Mouse (Mus musculus) hindbrain, embryonic 15.5 days (tissue): ENCODE results near the gene Fbxl14. TPM values are rescaled to one million over a fixed set of nuclear protein-coding genes. Genes with fewer than 3 reads are reported as not detected.
A peak's percentile ranks its signal among the peaks of the same experiment; 100 is the strongest.
"Not testable (repeated sequence)": the region's sequence is repeated elsewhere in the genome, so short reads cannot be mapped to it uniquely, and the experiment has no call there.

ENCODE experiments used
- ATAC-seq: fragments of 200-750 bp; cut with Nextera tagmentation; 2 replicates; pipeline ENCODE4 v1.8.0; 2017; ENCODE audit warnings: low read depth, moderate number of reproducible peaks, moderate TSS enrichment; ENCODE audit not compliant: low FRiP score
- H3K27ac ChIP-seq: fragments of 300-500 bp; sonication (generic); replicated peaks from 2 replicates; pipeline ENCODE4 v1.5.1; 2015; ENCODE audit warnings: mild to moderate bottlenecking, inconsistent platforms
- H3K27me3 ChIP-seq: fragments of 300-500 bp; sonication (generic); 2 replicates; pipeline ENCODE4 v1.6.1; 2015; ENCODE audit warnings: control low read depth, inconsistent platforms
- H3K36me3 ChIP-seq: fragments of 300-500 bp; sonication (generic); 2 replicates; pipeline ENCODE4 v1.6.1; 2015; ENCODE audit warnings: control low read depth, inconsistent platforms
- H3K4me1 ChIP-seq: fragments of 300-500 bp; sonication (generic); replicated peaks from 2 replicates; pipeline ENCODE4 v1.6.1; 2015; ENCODE audit warnings: control low read depth, inconsistent platforms
- H3K4me2 ChIP-seq: fragments of 300-500 bp; sonication (generic); 2 replicates; pipeline ENCODE4 v1.6.1; 2015; ENCODE audit warnings: moderate library complexity, mild to moderate bottlenecking, inconsistent platforms
- H3K4me3 ChIP-seq: fragments of 300-500 bp; sonication (generic); 2 replicates; pipeline ENCODE4 v1.5.1; 2015; ENCODE audit warnings: mild to moderate bottlenecking, inconsistent platforms
- H3K9ac ChIP-seq: fragments of 300-500 bp; sonication (generic); 2 replicates; pipeline ENCODE4 v1.6.1; 2015; ENCODE audit warnings: inconsistent platforms
- H3K9me3 ChIP-seq: fragments of 300-500 bp; sonication (generic); 2 replicates; pipeline ENCODE4 v1.6.1; 2016; ENCODE audit warnings: control low read depth, inconsistent platforms
- WGBS: fragments of 180-500 bp; shearing (Covaris S2); methylation state at CpG from one replicate; pipeline ENCODE4 v1.1.7; 2015; 5-methylcytosine and 5-hydroxymethylcytosine counted together
- polyA plus RNA-seq: library from polyadenylated mRNA; unstranded; fragments of >200 nt; fragmentation: Nextera tagmentation; extraction: Ambion mirVana; gene quantifications from 2 replicates; pipeline ENCODE4 v1.2.1, GENCODE M21; 2015

Gene Fbxl14
- polyA plus RNA-seq: 2.3 and 2.4 TPM in 2 replicates

GRCm38 (mm10) chr6:119479343-119479875 is at the start of gene Fbxl14:
Fbxl14 (plus strand) TSS chr6:119479668.
- H3K9me3 ChIP-seq: no peaks in the 10 kb centered on the region
- peaks cover 40% of the 10 kb centered on the region for H3K4me1 ChIP-seq
- 0 out of 2 replicates have a peak, but pooled peaks cover 3% of the 10 kb centered on the region for H3K36me3 ChIP-seq
- H3K4me2 ChIP-seq: peak within 1 kb of the TSS; percentile 99
- ATAC-seq: peak; percentile 91
- H3K27ac ChIP-seq: peak within 1 kb of the TSS; percentile 97
- peak within 1 kb of the TSS; percentile 66 for H3K9ac ChIP-seq
- H3K4me3 ChIP-seq: peak within 1 kb of the TSS; percentile 76
- no peaks in the 10 kb centered on the region for H3K27me3 ChIP-seq
- WGBS: under 1% methylated on average over 47 of the region's 101 CpGs

DNA sequence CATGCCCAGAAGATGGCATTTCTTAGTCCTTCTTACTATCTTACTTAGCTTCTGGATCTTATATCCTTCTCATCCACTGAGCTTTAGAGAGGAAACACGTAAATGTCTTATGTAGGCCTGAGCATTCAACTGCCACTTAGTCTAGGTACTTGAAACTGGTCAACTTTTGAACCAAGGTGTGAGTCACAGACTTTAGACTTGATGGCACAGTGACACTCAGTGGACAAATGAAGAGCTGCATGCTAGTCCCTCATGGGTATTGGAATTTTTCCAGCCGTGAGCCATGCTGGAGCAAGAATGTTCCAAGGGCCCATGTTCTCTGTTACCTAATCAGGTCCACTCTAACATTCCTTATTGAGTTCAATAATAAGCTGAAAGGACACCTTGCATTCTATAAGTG is 49.0 kb upstream of the Fbxl14 start:
- no peak overlapping the region for H3K27ac ChIP-seq
- no peak overlapping the region for H3K9ac ChIP-seq
- WGBS: 48% methylated on average over 2 of the region's 2 CpGs
- no peaks in the 10 kb centered on the region for H3K27me3 ChIP-seq
- no peak overlapping the region for H3K4me2 ChIP-seq
- no peaks in the 10 kb centered on the region for H3K4me1 ChIP-seq
- ATAC-seq: no peak
- H3K36me3 ChIP-seq: no peaks in the 10 kb centered on the region
- no peaks in the 10 kb centered on the region for H3K9me3 ChIP-seq
- H3K4me3 ChIP-seq: no peak overlapping the region

- H3K9ac ChIP-seq: no peak overlapping the region
- no peaks in the 10 kb centered on the region for H3K9me3 ChIP-seq
- no peak overlapping the region for H3K4me2 ChIP-seq
- no peak overlapping the region for H3K4me3 ChIP-seq
- H3K27me3 ChIP-seq: no peaks in the 10 kb centered on the region
- no peak overlapping the region for H3K27ac ChIP-seq
- no peaks in the 10 kb centered on the region for H3K4me1 ChIP-seq
- ATAC-seq: no peak
- WGBS: 89% methylated on average over 6 of the region's 6 CpGs
- no peaks in the 10 kb centered on the region for H3K36me3 ChIP-seq
Observed at GRCm38 (mm10) chr6:119431751-119432324, 47.6 kb upstream of the Fbxl14 start.

DNA sequence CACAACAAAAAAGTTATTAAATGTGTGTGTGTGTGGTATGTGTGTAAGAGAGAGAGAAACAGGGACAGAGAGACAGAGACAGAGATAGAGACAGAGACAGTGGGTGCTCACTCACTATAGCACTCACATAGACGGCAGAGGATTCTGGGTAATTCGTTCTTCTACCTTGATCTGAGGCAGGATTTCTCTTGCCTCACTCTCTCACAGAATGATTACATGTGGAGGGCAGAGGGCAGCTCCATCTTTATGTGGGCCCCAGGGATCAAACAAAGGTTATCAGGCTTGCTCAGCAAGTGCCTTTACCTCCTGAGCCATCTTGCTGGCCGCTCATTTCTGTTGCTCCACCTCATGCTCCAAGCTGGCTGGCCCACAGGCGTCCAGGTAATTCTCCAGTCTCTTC is 45.1 kb upstream of the Fbxl14 start:
- H3K4me2 ChIP-seq: no peak overlapping the region
- H3K4me3 ChIP-seq: no peak overlapping the region
- H3K4me1 ChIP-seq: peaks cover 6% of the 10 kb centered on the region; the same call in 1 of the 2 replicates
- H3K27me3 ChIP-seq: no peaks in the 10 kb centered on the region
- H3K27ac ChIP-seq: no peak overlapping the region
- H3K9me3 ChIP-seq: no peaks in the 10 kb centered on the region
- no peaks in the 10 kb centered on the region for H3K36me3 ChIP-seq
- no peak for ATAC-seq
- H3K9ac ChIP-seq: no peak overlapping the region
- WGBS: 89% methylated on average over 4 of the region's 4 CpGs

GRCm38 (mm10) chr6:119437894-119438761 is 41.3 kb upstream of the Fbxl14 start:
- Histone ChIP-seq H3K27me3 (no peaks in the 10 kb centered on the region), H3K36me3 (no peaks in the 10 kb centered on the region), H3K9ac (no peak overlapping the region), H3K9me3 (no peaks in the 10 kb centered on the region), H3K4me2 (no peak overlapping the region), H3K27ac (no peak overlapping the region), H3K4me3 (no peak overlapping the region), H3K4me1 (peaks cover 6% of the 10 kb centered on the region; the same call in 1 of the 2 replicates)
- 33% methylated on average over 8 of the region's 8 CpGs for WGBS
- ATAC-seq: peak; percentile 63; the same call in 1 of the 2 replicates

GRCm38 (mm10) chr6:119442729-119443128 is 36.7 kb upstream of the Fbxl14 start:
- not testable (repeated sequence) for H3K9ac ChIP-seq, H3K27me3 ChIP-seq, H3K36me3 ChIP-seq, ATAC-seq, H3K9me3 ChIP-seq, H3K4me3 ChIP-seq, H3K4me2 ChIP-seq, H3K27ac ChIP-seq
- peaks cover 14% of the 10 kb centered on the region for H3K4me1 ChIP-seq
- WGBS: 85% methylated on average over 5 of the region's 5 CpGs

DNA sequence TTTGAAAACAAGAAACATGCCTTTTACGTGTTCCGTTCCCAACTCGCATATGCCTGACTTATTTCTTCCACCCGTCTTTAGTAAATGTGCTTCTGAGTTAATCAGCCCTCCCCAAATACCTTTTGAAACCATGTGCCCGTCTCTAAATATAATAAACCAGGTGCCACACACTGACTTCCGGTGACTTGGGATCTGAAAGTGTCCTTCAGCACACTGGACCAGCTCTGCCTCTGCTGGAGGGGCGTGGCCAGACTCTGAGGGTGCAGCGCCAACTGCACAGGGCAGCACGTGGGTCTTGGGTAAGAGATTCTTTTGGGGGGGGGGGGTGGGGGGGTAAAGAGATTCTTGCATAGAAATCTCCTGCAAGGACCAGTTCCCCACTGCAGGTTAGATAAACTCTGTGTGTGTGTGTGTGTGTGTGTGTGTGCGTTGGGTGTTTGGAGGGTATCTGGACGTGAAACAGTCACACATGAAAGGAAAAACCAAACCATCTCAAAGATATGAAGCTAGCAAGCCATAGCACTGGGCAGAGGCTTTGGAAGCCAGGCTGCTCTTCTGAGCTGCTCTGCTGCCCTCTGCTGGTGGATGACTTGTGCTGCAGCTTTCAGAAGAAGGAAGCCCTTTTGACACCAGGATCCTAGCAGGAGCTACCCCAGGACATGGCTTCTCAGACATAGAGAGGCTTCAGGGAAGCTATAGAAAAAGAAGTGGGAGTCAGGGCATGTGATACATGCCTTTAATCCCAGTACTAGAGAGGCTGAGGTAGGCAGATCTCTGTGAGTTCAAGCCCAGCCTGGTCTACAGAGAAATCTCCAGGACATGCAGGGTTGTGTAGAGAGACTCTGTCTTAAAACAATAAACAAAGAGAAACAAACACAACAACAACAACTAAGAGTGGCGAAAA is 35.5 kb upstream of the Fbxl14 start:
- peak overlapping the region; percentile 37 for H3K4me2 ChIP-seq
- WGBS: 44% methylated on average over 12 of the region's 12 CpGs

DNA sequence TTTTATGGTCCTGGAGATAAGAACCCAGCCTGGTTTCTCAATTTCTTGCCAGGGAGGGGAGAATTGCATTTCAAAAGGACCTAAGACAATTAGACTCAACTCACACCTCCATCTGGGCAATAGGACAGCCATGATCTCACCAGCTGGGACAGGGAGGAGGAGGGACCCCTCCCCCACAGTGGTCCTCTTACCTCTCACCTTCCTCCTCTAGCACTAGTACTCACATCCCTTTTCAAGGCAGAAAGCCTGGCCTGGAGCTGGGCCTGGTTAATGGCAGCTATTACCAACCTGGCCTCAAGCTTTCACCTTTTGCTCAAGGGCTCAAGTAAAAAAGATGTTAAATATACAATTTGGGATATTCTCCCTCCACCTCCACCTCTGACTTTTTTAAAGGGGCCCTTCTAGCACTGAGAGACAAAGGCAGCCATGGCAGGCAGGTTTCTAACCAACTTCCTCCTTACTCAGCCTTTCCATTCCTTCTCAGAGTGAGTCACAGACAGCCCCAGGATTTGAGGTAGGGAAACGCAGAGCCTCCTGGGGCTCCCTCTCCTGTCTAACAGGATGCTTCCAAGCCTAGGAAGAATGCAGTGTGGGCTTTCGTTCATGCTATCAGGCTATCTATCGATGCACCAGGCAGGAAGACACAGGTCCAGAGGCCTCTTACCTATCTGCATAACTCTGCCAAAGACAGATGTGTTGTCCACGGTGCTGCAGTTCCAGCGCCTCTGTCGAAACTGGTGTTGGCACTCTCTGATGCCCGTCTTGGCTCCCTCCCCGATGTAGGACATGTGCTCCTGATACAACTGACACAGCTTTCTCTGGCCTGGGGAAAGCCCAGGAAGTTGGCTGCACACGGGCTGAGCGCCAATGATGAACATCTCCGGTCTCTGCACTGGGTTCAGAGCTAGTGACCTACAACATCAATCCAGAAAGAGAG is 33.5 kb upstream of the Fbxl14 start:
- H3K27me3 ChIP-seq: no peaks in the 10 kb centered on the region
- H3K27ac ChIP-seq: no peak overlapping the region
- H3K9ac ChIP-seq: no peak overlapping the region
- H3K4me2 ChIP-seq: no peak overlapping the region
- H3K4me3 ChIP-seq: no peak overlapping the region
- 80% methylated on average over 11 of the region's 11 CpGs for WGBS
- H3K4me1 ChIP-seq: peaks cover 29% of the 10 kb centered on the region
- no peaks in the 10 kb centered on the region for H3K36me3 ChIP-seq
- no peaks in the 10 kb centered on the region for H3K9me3 ChIP-seq
- ATAC-seq: no peak

More for the DNA sequence above, 35.5 kb upstream of the Fbxl14 start:
- ATAC-seq: peak; percentile 77
- Histone ChIP-seq H3K9me3 (no peaks in the 10 kb centered on the region), H3K9ac (no peak overlapping the region), H3K27me3 (no peaks in the 10 kb centered on the region), H3K4me3 (no peak overlapping the region), H3K4me1 (peaks cover 17% of the 10 kb centered on the region), H3K36me3 (no peaks in the 10 kb centered on the region), H3K27ac (no peak overlapping the region)

DNA sequence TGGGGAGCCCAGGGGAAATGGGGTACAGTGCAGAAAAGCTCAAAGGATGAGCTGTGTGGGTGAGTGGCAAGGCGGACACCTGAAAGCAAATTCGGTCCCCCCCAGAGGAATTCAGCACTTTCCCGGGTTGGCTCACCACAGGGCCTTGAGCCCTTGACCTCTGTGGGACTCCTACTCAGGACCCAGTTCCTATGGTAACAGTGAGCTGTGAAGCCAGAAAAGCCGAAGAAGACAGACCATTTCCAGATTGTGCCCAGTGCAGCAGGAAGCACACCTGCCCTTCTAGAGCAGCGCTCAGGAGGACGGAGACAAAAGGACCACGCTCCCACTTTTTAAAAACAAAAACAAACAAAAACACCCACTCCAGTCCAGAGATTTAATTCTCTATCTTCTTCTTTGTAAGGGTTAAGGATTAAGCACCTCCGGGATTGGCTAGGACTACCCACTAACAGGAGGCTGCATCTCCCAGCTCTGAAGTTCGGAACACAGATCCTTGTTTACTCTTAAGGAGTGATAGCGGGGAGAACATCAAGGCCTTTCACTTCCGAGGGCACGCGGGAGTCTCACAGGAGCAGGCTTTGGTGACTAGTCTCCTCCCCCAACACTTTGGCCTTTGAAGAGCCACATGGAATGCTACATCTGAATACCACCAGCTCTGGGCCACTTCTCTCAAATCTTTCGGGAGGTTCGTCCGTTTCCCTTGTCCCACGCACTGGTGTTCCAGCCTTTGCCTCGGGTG is 31.0 kb upstream of the Fbxl14 start:
- Histone ChIP-seq H3K9ac (no peak overlapping the region), H3K27ac (no peak overlapping the region), H3K27me3 (no peaks in the 10 kb centered on the region), H3K4me3 (peak overlapping the region; percentile 27), H3K36me3 (no peaks in the 10 kb centered on the region), H3K4me1 (peaks cover 49% of the 10 kb centered on the region), H3K9me3 (no peaks in the 10 kb centered on the region), H3K4me2 (peak overlapping the region; percentile 57)
- 7% methylated on average over 18 of the region's 18 CpGs for WGBS
- ATAC-seq: no peak

GRCm38 (mm10) chr6:119449060-119449499 is 30.4 kb upstream of the Fbxl14 start:
- ATAC-seq: no peak
- H3K27ac ChIP-seq: no peak overlapping the region
- no peak overlapping the region for H3K9ac ChIP-seq
- H3K9me3 ChIP-seq: no peaks in the 10 kb centered on the region
- 4% methylated on average over 23 of the region's 23 CpGs for WGBS
- no peaks in the 10 kb centered on the region for H3K36me3 ChIP-seq
- peak overlapping the region; percentile 57 for H3K4me2 ChIP-seq
- H3K4me3 ChIP-seq: peak overlapping the region; percentile 27
- H3K4me1 ChIP-seq: peaks cover 43% of the 10 kb centered on the region
- H3K27me3 ChIP-seq: no peaks in the 10 kb centered on the region
